Mouse (Mus musculus) E14TG2a.4 (cell line): ENCODE measurements around the gene Nup37.

Experiments
- CTCF ChIP-seq: conservative IDR thresholded peaks from 2 replicates; pipeline ENCODE4 v1.5.1; 2014; ENCODE audit warnings: low read length
- NANOG ChIP-seq: IDR thresholded peaks from 2 replicates; pipeline ENCODE4 v1.6.1; 2014; ENCODE audit warnings: borderline replicate concordance, low read length, mixed read lengths
- POU5F1 ChIP-seq: IDR thresholded peaks from 2 replicates; pipeline ENCODE4 v1.6.1; 2014; ENCODE audit warnings: low read length, borderline replicate concordance

- no peak for TF ChIP-seq CTCF
- no peak for TF ChIP-seq POU5F1
- TF ChIP-seq NANOG = no peak
Measured at GRCm38 (mm10) chr10:88214800-88215514, 68.2 kb downstream of the Nup37 start.
